Comparison of ENCODE assay signal across 9 mouse cellular contexts in genomic region chr3:35342584-35342983, GRCm38 (mm10).
DNase-seq lines count a peak whose midpoint lies in the region; ATAC-seq lines count a peak whose summit lies in the region.
"Had no signal": no experiment of that assay in that cellular context is flagged by ENCODE, and none has a peak within 500 bp of the region (broad histone marks: within the 10 kb centered on the region; RNA-seq: fewer than 3 reads in every experiment).

No protein-coding gene starts in this region.

- H3K9ac ChIP-seq in kidney, embryonic 15.5 days, result no peak overlapping the region
- no peak overlapping the region for H3K9ac ChIP-seq in limb, embryonic 15.5 days
- H3K9ac ChIP-seq: lung, embryonic 15.5 days had no signal

- peaks cover 20% of the 10 kb centered on the region for H3K4me1 ChIP-seq in kidney, embryonic 15.5 days
- peaks cover 44% of the 10 kb centered on the region for H3K4me1 ChIP-seq in embryonic facial prominence, embryonic 10.5 days
- peaks cover 54% of the 10 kb centered on the region for H3K4me1 ChIP-seq in hindbrain, embryonic 10.5 days (replicated peaks)
- H3K4me1 ChIP-seq in limb, embryonic 15.5 days, result peaks cover 27% of the 10 kb centered on the region

- H3K36me3 ChIP-seq in kidney, embryonic 15.5 days, result no peaks in the 10 kb centered on the region
- no peaks in the 10 kb centered on the region for H3K36me3 ChIP-seq in embryonic facial prominence, embryonic 10.5 days (replicated peaks)
- H3K36me3 ChIP-seq in hindbrain, embryonic 10.5 days, result no peaks in the 10 kb centered on the region
- H3K36me3 ChIP-seq in limb, embryonic 15.5 days, result no peaks in the 10 kb centered on the region
- H3K36me3 ChIP-seq: lung, embryonic 15.5 days had no signal

- no peak overlapping the region for H3K4me2 ChIP-seq in kidney, embryonic 15.5 days
- H3K4me2 ChIP-seq in limb, embryonic 15.5 days, result no peak overlapping the region
- H3K4me2 ChIP-seq: lung, embryonic 15.5 days had no signal

- 0 out of 2 replicates have a peak, but pooled peaks have one; percentile 30 for ATAC-seq in kidney, embryonic 15.5 days (replicated peaks; ENCODE audit: low FRiP score)
- peak; percentile 80 for ATAC-seq in limb, embryonic 15.5 days (ENCODE audit: insufficient number of reproducible peaks, low FRiP score, low TSS enrichment, low read depth)
- no peak for ATAC-seq in megakaryocyte progenitor cell, adult 5-6 weeks (replicated peaks; ENCODE audit: poor library complexity)

- H3K9me3 ChIP-seq in kidney, embryonic 15.5 days (replicated peaks), result no peaks in the 10 kb centered on the region
- no peaks in the 10 kb centered on the region for H3K9me3 ChIP-seq in embryonic facial prominence, embryonic 10.5 days
- no peaks in the 10 kb centered on the region for H3K9me3 ChIP-seq in hindbrain, embryonic 10.5 days
- no peaks in the 10 kb centered on the region for H3K9me3 ChIP-seq in limb, embryonic 15.5 days
- H3K9me3 ChIP-seq: lung, embryonic 15.5 days had no signal

- no peak for DNase-seq in kidney, adult 9 months
- DNase-seq in embryonic facial prominence, embryonic 10.5 days (ENCODE audit: low spot score), result no peak
- no peak for DNase-seq in hindbrain, embryonic 10.5 days (ENCODE audit: low spot score)
- DNase-seq in adrenal gland, adult (ENCODE audit: inconsistent age in 2 of 2, low spot score in 1 of 2), result no peak
- DNase-seq in cerebellum, adult 11-12 months, result no peak

- WGBS in kidney, embryonic 15.5 days, result 53% methylated on average over 4 of the region's 4 CpGs
- 64% methylated on average over 4 of the region's 4 CpGs for WGBS in embryonic facial prominence, embryonic 10.5 days
- 68% methylated on average over 4 of the region's 4 CpGs for WGBS in hindbrain, embryonic 10.5 days
- 35% methylated on average over 4 of the region's 4 CpGs for WGBS in limb, embryonic 15.5 days

- no peak overlapping the region; the same call in 1 of the 2 replicates for H3K27ac ChIP-seq in kidney, embryonic 15.5 days
- H3K27ac ChIP-seq in embryonic facial prominence, embryonic 10.5 days (replicated peaks), result peak overlapping the region; percentile 89
- H3K27ac ChIP-seq in hindbrain, embryonic 10.5 days, result peak overlapping the region; percentile 96
- 0 out of 2 replicates have a peak overlapping the region, but pooled peaks have one; percentile 22 for H3K27ac ChIP-seq in limb, embryonic 15.5 days
- H3K27ac ChIP-seq: lung, embryonic 15.5 days had no signal

- peaks cover 3% of the 10 kb centered on the region; the same call in 1 of the 2 replicates for H3K27me3 ChIP-seq in kidney, embryonic 15.5 days
- H3K27me3 ChIP-seq in embryonic facial prominence, embryonic 10.5 days (replicated peaks; ENCODE audit: low read depth, poor library complexity, severe bottlenecking), result 0 out of 2 replicates have a peak, but pooled peaks cover 3% of the 10 kb centered on the region
- no peaks in the 10 kb centered on the region for H3K27me3 ChIP-seq in hindbrain, embryonic 10.5 days (ENCODE audit: insufficient read depth, poor library complexity, severe bottlenecking)
- H3K27me3 ChIP-seq in limb, embryonic 15.5 days, result 0 out of 2 replicates have a peak, but pooled peaks cover 4% of the 10 kb centered on the region
- H3K27me3 ChIP-seq: lung, embryonic 15.5 days had no signal

- no peak overlapping the region for H3K4me3 ChIP-seq in kidney, embryonic 15.5 days (replicated peaks)
- H3K4me3 ChIP-seq in embryonic facial prominence, embryonic 10.5 days, result no peak overlapping the region
- H3K4me3 ChIP-seq in hindbrain, embryonic 10.5 days, result no peak overlapping the region
- no peak overlapping the region for H3K4me3 ChIP-seq in limb, embryonic 15.5 days
- H3K4me3 ChIP-seq: lung, embryonic 15.5 days had no signal
